Mouse (Mus musculus) cerebellum, adult 18-20 months (tissue): ENCODE data around the gene Teddm1a.

Experiments
- DNase-seq, 2 experiments: peaks; one replicate each; pipeline ENCODE4 v3.0.0; 2021

Teddm1a gene

DNA sequence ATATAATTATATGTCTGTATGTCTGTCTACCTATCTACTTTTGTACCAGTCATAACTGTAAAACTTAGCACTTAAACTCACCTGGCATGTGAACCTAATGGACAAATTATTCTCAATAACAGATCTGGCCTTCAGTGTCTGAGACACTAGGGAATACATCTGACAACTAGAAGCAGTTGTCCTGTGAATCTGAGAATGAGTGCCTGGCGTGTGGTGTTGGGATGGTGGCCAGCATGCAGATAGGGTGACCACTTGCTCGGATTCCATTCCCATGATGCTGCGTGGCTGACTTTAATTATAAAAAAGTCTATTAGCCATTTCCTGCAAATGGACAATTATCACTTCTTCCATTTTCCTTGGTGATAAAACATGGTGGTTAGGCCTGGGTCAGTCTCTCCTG, 14.3 kb downstream of the Teddm1a start:
- DNase-seq = no peak

DNA sequence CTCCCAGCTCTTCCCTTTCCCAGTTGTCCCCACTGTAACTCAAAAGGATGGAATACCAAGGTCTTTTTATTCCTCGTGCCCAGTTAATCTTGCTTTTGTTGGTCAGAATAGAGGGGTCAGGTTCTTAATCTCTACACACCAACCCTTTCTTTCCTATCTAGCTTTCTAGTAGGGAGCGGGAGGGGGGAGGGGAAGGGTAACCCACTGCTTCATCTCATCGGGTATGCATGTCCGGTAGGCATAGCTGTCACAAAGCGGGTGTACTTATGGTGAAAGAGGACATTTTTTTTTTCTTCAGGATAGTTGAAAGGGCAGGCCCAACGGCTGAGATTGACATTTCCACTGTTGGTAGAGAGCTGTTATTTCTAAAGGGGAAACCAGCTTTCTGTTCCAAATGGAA, 16.7 kb downstream of the Teddm1a start:
- no peak for DNase-seq

DNA sequence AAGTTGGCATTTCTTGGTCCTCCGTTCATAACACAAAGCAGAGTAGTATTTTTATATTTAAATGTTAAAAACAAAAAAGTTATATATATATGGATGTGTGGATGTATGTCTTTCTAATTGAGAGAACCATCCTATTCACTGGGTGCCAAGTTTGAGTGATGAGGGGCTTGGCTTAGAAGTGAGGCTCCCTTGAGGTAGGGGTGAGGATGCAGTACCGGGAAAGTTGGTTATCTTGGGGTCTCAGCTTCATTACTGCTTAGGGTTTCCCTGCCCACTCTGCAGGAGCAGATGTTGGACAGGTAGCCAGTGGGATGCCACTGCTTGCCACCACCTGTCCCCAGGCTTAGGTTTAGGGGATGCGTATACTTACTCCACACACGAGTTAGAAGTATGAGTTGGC, 17.2 kb downstream of the Teddm1a start:
- no peak for DNase-seq

DNA sequence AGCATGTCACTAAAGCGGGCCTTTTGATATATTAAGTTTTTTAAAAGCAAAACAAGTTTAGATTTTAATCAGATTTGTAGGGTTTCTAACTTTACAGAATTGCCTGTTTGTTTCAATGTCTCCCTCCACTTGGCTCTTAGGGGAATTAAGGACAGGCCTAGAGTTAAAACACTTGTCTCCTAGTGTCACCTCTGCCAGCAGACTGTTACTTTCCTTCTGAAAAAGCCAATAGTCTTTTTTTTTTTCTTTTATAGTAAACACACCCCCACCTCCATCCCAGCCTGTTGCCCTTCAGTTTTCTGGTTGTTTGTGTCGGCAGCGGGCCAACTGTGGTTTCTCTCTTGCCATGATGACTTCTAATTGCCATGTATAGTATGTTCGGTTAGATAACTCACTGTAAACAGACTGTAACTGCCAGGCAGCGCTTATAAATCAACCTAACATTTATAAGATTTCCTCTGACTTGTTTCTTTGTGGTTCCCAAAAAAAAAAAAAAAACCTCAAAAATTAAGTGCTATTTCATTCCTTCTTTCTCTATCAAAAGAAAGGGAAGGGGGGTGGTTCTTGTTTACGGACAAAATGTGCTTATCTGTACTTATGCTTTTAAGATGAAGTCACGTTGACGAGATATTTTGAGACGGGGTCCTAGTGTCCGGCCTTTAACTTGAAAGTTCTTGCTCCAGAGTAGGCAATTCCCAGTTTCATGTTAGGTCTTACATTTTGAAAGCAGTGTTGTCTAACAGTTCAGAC, 17.8 kb downstream of the Teddm1a start:
- no peak for DNase-seq

DNA sequence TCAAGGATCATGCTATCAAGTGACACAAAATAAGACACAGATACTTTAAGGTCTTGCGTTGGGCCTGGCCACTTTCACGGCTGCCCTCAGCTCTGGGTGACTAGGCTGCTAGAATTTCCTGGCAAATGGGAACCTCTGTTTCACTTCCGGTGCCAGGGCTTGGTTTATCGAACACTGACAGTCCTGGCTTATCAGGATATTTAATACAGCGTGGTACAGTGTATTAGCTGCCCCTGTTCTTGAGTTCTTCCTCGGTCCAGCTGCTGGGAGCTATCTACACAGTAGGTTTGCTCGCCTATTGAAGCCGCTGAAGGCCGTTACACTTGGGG, 18.4 kb downstream of the Teddm1a start:
- DNase-seq = no peak

DNA sequence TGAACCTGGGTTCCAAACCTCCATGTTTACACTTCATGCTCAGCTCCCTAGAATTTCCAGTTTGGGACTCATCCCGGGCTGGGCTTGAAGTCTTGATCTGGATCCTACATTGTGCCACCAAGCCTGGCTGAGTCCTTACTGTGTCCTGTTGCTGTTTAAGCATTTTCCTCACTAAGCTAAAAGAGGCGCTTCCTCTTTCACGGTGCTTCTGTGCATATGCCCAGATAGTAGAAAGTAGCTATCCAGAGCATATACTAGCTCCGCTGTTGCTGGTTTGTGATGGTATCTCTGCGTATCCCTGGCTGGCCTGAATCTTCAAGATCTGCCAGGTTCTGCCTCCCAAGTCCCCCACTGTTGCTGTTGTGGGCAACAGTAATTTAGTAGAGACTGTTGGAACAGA, 18.9 kb downstream of the Teddm1a start:
- no peak for DNase-seq

DNA sequence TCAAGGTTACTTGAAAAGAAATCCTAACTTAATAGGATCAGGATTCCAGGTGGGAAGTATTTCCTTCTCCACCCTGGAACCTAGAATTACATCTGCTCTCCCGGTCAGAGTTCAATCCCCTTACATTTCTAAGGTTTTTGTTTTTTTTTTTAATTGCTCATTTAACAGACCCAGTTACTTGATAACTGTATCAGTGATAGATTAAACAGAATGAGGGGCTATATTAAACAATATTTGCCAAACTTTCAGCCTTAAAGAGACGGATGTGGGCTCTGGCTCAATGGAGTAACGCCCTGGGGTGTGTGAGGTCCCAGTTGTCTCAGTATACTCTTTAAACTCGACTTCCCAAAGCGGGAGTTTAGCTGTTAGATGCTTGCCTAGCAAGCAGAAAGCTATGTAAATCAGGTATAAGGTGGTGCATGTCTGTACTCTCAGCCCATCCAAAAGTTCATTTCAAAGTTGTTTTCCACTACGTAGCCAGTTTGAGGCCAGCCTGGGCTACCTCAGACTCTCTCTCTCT, 19.8 kb downstream of the Teddm1a start:
- DNase-seq = no peak

DNA sequence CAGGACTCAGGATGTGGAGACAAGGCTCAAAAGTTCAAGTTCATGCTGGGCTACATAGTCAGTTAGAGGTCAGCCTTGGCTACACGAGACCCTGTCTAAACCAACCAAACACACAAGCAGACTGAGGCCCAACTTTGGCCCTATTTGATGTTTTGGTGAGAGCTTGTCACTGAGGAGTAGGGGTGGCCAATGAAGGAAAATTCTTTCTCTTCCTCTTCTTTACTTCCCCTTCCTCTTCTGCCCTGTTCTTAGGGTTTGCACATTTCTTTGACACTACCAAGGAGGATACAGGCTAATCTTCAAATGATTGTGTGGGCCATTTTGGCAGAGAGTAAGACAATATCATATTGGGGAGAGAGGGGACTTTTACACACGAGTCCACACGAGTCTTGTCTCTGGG, 22.3 kb downstream of the Teddm1a start:
- no peak for DNase-seq

DNA sequence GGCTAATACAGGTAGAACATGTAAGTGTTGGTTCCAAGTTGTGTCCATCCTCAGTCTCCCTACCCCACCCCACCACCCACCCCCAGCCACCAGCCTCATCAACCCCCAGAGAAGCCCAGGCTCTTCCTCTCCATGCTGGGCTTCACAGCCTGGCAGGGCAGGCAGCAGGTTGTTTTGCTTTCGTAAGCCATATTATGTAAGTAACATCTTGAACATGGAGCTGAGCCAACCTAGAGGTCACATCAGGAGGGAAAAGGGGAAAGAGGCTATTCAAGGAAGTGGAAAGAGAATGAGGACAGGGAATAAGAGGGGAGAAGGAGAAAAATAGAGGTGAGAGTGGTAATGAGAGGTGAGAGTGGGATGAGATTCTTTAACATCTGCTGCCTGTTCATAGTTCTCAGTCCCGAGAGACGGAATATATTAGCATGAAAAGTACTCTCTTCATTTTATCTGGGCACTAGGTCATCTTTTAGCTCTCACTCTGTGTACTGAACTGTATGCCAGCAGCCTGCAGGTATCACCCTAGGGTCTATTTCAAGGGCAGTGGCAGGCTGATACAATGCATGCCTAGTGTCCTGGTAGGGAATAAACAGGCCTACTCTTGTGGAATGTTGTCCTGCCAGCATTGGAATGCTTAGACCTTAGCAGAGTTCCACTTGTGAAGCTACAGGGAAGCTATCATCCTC, 27.1 kb downstream of the Teddm1a start:
- DNase-seq = no peak

DNA sequence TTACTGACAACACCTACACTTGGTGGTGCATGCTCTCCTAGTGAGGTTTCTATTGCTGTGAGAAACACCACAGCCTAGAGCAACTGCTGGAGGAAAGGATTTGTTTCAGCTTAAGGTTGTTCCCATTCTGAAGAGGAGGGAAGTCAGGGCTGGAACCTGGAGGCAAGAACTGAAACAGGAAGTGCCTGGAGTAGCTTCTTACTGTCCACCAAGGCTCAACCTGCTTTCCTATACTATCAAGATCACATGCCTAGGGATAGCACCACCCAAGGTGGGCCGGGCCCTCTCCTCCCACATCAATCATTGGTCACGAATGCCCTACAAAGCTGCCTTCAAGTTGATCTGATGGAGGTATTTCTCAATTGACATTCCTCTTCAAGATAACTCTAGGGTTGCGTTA, 30.1 kb downstream of the Teddm1a start:
- no peak for DNase-seq

DNA sequence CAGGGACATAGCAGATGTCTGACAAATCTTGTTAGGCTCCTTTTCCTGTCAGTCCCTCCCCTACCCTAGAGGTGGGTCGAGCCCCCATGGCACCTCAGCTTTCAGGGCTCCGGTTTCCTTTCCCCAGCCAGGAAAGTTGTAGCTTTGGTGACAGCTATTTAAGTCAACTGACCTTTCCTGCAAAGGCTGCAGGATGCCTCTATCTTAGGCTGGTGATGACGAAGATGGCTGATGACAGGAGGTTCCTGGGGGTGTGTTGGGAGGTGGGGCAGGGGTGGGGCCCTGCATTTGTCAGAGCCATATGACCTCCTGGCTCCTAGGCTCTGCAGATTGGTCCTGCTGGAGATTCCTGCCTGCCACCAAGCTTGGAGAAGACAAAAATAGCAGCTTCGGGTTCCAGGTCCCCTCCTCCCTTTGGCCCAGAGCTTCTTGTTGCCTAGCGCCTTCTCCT, 31.1 kb downstream of the Teddm1a start:
- DNase-seq = no peak

DNA sequence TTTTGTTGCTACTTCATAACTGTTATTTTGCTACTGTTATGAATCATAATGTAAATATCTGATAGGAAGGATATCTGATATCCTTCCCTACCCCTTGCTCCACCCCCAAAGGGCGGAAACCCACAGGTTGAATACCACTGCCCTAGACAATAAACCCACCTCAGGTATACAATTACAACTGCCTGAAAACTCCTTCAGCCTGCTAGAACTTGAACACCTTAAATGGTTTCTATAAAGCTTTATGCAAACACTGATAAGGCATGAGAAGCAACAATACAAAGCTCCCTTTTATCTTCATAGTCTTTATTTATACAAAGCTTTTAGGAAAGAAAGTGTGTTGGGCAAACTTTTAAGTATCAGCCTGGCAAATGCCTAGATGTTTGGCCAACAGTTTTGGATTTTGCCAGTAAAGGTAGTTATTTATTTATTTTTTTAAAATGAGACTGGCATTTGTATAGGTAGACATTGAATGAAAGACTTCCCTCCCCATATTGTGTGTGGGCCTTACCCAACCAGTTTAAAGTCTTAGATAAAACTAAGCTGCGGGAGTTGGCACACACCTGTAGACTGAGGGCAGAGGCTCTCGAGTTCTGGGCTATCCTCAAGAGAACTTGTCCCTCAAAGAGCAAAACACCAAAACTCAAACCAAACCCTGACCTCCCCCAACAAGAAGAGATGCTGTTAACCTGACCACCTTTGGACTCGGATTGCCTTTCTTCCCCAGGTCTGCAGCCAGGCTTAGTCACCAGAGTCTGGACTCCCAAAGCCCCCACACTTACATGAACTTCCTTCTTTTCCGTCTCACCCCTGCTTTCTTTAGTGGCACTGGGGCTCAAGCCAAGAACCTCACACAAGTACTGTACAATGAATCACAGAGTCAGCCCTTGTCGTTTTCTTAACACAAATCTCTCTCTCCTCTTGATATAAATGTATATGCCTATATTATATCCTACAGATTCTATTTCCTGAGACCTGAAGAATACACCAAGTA, 33.1 kb downstream of the Teddm1a start:
- DNase-seq = no peak

DNA sequence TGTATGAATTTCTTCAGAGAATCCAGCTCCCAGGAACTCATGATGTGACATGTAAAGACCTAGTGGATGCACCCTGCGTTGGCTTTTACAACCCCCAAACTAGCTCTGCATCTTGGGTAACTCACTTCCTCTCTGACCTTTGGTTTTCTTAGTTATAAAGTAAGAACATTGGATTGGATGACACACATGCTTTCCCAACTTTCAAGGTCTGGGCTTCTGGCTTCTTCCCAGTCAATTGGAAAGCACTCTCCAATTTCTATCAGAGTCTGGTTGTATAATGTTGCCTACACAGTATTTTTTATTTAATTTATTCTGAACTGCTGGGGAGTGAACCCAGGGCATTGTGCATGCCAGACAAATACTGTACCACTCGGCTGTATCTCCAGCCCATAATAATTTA, 38.9 kb downstream of the Teddm1a start:
- no peak for DNase-seq

DNA sequence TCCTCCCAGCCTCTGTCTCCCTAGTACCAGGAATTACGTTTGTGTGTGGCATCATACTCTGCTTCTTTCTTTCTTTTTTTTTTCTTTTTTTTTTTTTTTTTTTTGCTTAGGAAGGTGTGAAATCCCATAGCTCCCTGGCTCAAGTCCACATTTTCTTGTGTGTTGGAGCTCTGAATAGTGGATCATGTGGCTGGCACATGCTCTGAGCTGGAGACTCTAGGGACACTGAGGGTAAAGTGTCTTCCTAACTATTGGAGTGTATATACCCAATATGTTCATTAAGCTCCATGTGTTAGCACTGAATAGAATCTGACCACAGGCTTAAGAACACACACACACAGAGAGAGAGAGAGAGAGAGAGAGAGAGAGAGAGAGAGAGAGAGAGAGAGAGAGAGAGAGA, 42.2 kb downstream of the Teddm1a start:
- no peak for DNase-seq

DNA sequence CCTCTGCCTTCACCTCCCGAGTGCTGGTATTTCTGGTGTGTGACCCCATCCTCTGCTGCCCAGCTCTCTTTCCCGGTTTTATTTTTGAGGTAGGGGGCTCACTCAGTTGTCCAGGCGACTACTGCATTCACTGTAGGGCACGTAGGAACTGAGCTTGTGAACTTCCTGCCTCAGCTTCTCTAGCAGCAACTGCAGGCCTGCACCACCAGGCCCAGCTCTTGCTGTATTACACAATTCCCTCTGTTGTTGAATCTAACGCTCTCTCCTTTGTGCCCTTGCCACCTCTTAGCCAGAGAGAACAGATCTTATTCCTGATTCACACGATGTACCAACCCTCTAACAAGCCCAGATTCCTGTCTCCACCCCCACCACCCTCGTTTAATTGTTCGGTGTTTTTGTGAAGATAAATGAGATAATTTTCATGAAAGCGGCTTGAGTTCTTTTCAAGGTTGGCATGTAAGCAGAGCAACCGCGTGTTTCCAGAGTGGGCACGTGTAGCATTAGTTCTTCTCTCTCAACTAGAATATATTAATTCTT, 44.4 kb downstream of the Teddm1a start:
- no peak for DNase-seq

DNA sequence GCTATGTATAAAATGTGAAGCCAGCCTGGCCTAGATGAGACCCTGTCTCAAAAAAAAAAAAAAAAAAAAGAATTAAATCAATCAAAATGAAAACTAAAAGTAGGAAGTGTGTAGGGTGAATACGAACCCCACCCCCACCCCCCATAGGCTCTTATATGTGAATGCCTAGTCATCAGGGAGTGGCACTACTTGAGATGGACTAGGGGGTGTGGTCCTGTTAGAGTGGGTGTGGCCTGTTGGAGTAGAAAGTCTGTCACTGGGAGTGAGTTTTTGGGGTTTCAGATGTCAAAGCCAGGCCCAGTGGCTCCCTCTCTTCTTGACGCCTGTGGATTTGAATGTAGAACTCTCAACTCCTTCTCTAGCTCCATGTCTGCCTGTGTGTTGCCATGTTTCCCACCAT, 45.5 kb downstream of the Teddm1a start:
- DNase-seq = no peak

DNA sequence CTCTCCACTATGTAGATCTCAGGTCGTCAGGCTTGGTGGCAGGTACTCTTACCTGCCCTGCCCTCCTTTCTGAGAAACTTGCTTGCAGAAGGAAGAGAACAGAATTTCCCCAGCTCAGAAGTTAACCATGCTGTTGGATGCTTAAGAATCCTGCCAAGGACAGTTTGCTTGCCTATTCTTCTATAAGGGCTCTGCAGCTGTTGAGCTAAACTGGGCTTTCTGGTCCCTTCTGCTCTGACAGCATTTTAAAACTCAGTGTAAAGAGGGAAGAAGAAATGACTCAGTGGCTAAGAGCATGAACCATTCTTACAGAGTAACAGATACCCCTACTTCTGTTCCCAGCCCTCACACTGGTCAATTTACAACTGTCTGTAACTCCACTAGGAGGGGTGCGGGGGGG, 49.4 kb downstream of the Teddm1a start:
- DNase-seq = no peak
